8 mouse cellular contexts compared by ENCODE assay signal in genomic region chr9:78476531-78477020, GRCm38 (mm10). TPM values are rescaled to one million over a fixed set of nuclear protein-coding genes. Genes with fewer than 3 reads are reported as not detected.
A peak's percentile ranks its signal among the peaks of the same experiment; 100 is the strongest.
DNase-seq lines count a peak whose midpoint lies in the region; ATAC-seq and TF ChIP-seq lines count a peak whose summit lies in the region.

No protein-coding gene starts in this region.

- no peak for TF ChIP-seq CTCF in liver, adult 2 months (IDR thresholded peaks at IDR 0.05; ENCODE audit: low read depth, low read length)

- H3K79me2 ChIP-seq in liver, adult 2 months (ENCODE audit: control insufficient read depth, insufficient read depth, low read length), result peaks cover 6% of the 10 kb centered on the region; the same call in 1 of the 2 replicates

- no peak for ATAC-seq in kidney, embryonic 16.5 days (ENCODE audit: low FRiP score, low TSS enrichment)
- ATAC-seq in embryonic facial prominence, embryonic 14.5 days (ENCODE audit: low read depth), result no peak
- no peak for ATAC-seq in stomach, embryonic 15.5 days (ENCODE audit: insufficient read depth, low FRiP score, low read depth)

- H3K27me3 ChIP-seq in kidney, embryonic 16.5 days (ENCODE audit: insufficient read depth, low read length), result no peaks in the 10 kb centered on the region
- H3K27me3 ChIP-seq in embryonic facial prominence, embryonic 14.5 days (replicated peaks; ENCODE audit: control insufficient read depth, insufficient read depth, low read length), result no peaks in the 10 kb centered on the region
- H3K27me3 ChIP-seq in liver, adult 2 months (ENCODE audit: control insufficient read depth, insufficient read depth, low read length), result no peaks in the 10 kb centered on the region
- H3K27me3 ChIP-seq in stomach, embryonic 15.5 days (replicated peaks), result no peaks in the 10 kb centered on the region

- no peaks in the 10 kb centered on the region for H3K9me3 ChIP-seq in kidney, embryonic 16.5 days (ENCODE audit: low read length)
- no peaks in the 10 kb centered on the region for H3K9me3 ChIP-seq in embryonic facial prominence, embryonic 14.5 days (ENCODE audit: control insufficient read depth, low read length)
- H3K9me3 ChIP-seq in stomach, embryonic 15.5 days, result no peaks in the 10 kb centered on the region

- DNase-seq in kidney, adult 8-10 months, result no peak
- peak; percentile 43 for DNase-seq in embryonic facial prominence, embryonic 14.5 days (ENCODE audit: low spot score)
- DNase-seq in liver, adult 2 months (ENCODE audit: extremely low read depth, low read depth, low spot score), result peak; percentile 47
- DNase-seq in layer of hippocampus, adult 11-12 months (ENCODE audit: low spot score), result no peak
- DNase-seq in cerebellum, postnatal 14 days, result no peak
- no peak for DNase-seq in spleen, postnatal 14 days (ENCODE audit: low spot score in 2 of 2)

- no peak overlapping the region for H3K9ac ChIP-seq in kidney, embryonic 16.5 days (replicated peaks; ENCODE audit: low read length)
- no peak overlapping the region for H3K9ac ChIP-seq in embryonic facial prominence, embryonic 14.5 days (ENCODE audit: low read depth, low read length)
- H3K9ac ChIP-seq in liver, adult 2 months (ENCODE audit: low read depth, low read length), result no peak overlapping the region
- H3K9ac ChIP-seq in stomach, embryonic 15.5 days, result no peak overlapping the region

- TF ChIP-seq POLR2A in liver, adult 2 months (IDR thresholded peaks at IDR 0.05; ENCODE audit: extremely low read depth, insufficient read depth, low read length), result no peak

- H3K4me2 ChIP-seq in kidney, embryonic 16.5 days (replicated peaks; ENCODE audit: low read depth, low read length), result no peak overlapping the region
- H3K4me2 ChIP-seq in embryonic facial prominence, embryonic 14.5 days (ENCODE audit: low read depth, low read length), result no peak overlapping the region
- no peak overlapping the region for H3K4me2 ChIP-seq in stomach, embryonic 15.5 days

- WGBS in kidney, embryonic 16.5 days, result 30% methylated on average over 1 of the region's 1 CpGs
- WGBS in embryonic facial prominence, embryonic 14.5 days, result 26% methylated on average over 1 of the region's 1 CpGs
- WGBS in liver, adult 2 months, result 38% methylated on average over 1 of the region's 1 CpGs
- WGBS in stomach, embryonic 15.5 days, result 24% methylated on average over 1 of the region's 1 CpGs

- no peak overlapping the region for H3K4me3 ChIP-seq in kidney, embryonic 16.5 days (ENCODE audit: low read length)
- no peak overlapping the region for H3K4me3 ChIP-seq in embryonic facial prominence, embryonic 14.5 days (ENCODE audit: low read depth, low read length)
- no peak overlapping the region for H3K4me3 ChIP-seq in liver, adult 2 months (ENCODE audit: insufficient read depth, low read depth, low read length)
- H3K4me3 ChIP-seq in stomach, embryonic 15.5 days (replicated peaks), result no peak overlapping the region

- peaks cover 47% of the 10 kb centered on the region for H3K36me3 ChIP-seq in kidney, embryonic 16.5 days (ENCODE audit: insufficient read depth, low read length)
- peaks cover 76% of the 10 kb centered on the region for H3K36me3 ChIP-seq in embryonic facial prominence, embryonic 14.5 days (ENCODE audit: control insufficient read depth, insufficient read depth, low read length)
- peaks cover 39% of the 10 kb centered on the region for H3K36me3 ChIP-seq in liver, adult 2 months (ENCODE audit: control insufficient read depth, insufficient read depth, low read length)
- peaks cover 24% of the 10 kb centered on the region for H3K36me3 ChIP-seq in stomach, embryonic 15.5 days

- H3K27ac ChIP-seq in kidney, embryonic 16.5 days (ENCODE audit: low read length), result 0 out of 2 replicates have a peak overlapping the region, but pooled peaks have one; percentile 2
- no peak overlapping the region; the same call in 1 of the 2 replicates for H3K27ac ChIP-seq in embryonic facial prominence, embryonic 14.5 days (replicated peaks; ENCODE audit: low read depth, low read length)
- peak overlapping the region; percentile 45 for H3K27ac ChIP-seq in liver, adult 2 months (replicated peaks; ENCODE audit: insufficient read depth, low read depth, low read length)
- H3K27ac ChIP-seq in stomach, embryonic 15.5 days, result peak overlapping the region; percentile 14; the same call in 1 of the 2 replicates

- peaks cover 16% of the 10 kb centered on the region; the same call in 1 of the 2 replicates for H3K4me1 ChIP-seq in kidney, embryonic 16.5 days (ENCODE audit: insufficient read depth, low read length)
- no peaks in the 10 kb centered on the region for H3K4me1 ChIP-seq in embryonic facial prominence, embryonic 14.5 days (ENCODE audit: control insufficient read depth, insufficient read depth, low read length)
- peaks cover 5% of the 10 kb centered on the region for H3K4me1 ChIP-seq in liver, adult 2 months (ENCODE audit: control insufficient read depth, insufficient read depth, low read length)
- H3K4me1 ChIP-seq in stomach, embryonic 15.5 days, result no peaks in the 10 kb centered on the region; the same call in 1 of the 2 replicates

RNA-seq across cellular contexts. Expression of gene Eef1a1, which starts 12.4 kb away (rescaled TPM):
- polyA plus RNA-seq in kidney, embryonic 16.5 days (2015; fragmentation: Nextera tagmentation; extraction: Ambion mirVana), result 5,008 and 5,126 TPM in 2 replicates
- polyA plus RNA-seq in embryonic facial prominence, embryonic 14.5 days (2014; fragmentation: Nextera tagmentation; extraction: Ambion mirVana), result 5,674 and 6,022 TPM in 2 replicates
- total RNA-seq in liver, adult 2 months (2014; rRNA removed), result 7,986 and 8,406 TPM in 2 replicates
- polyA plus RNA-seq in liver, adult 2 months (2012; rRNA removed), result 2,468 and 2,707 TPM in 2 replicates
- 4,240 and 4,503 TPM in 2 replicates for polyA plus RNA-seq in stomach, embryonic 15.5 days (2015; fragmentation: Nextera tagmentation; extraction: Ambion mirVana)

RNA-seq across cellular contexts. Expression of gene Gm17324, which starts 28.0 kb away (rescaled TPM):
- polyA plus RNA-seq in kidney, embryonic 16.5 days (2015; fragmentation: Nextera tagmentation; extraction: Ambion mirVana), result 0.65 and 0.66 TPM in 2 replicates
- 0.71 TPM in 1 of 2 replicates, not detected in the other for polyA plus RNA-seq in embryonic facial prominence, embryonic 14.5 days (2014; fragmentation: Nextera tagmentation; extraction: Ambion mirVana)
- 0.18 and 0.20 TPM in 2 replicates for total RNA-seq in liver, adult 2 months (2014; rRNA removed)
- polyA plus RNA-seq in liver, adult 2 months (2012; rRNA removed), result 0.20 and 0.60 TPM in 2 replicates
- polyA plus RNA-seq in stomach, embryonic 15.5 days (2015; fragmentation: Nextera tagmentation; extraction: Ambion mirVana), result 1.2 and 1.3 TPM in 2 replicates

RNA-seq across cellular contexts. Expression of gene Mto1, which starts 28.6 kb away (rescaled TPM):
- 27.9 and 30.1 TPM in 2 replicates for polyA plus RNA-seq in kidney, embryonic 16.5 days (2015; fragmentation: Nextera tagmentation; extraction: Ambion mirVana)
- polyA plus RNA-seq in embryonic facial prominence, embryonic 14.5 days (2014; fragmentation: Nextera tagmentation; extraction: Ambion mirVana), result 21.4 and 22.1 TPM in 2 replicates
- total RNA-seq in liver, adult 2 months (2014; rRNA removed), result 18.7 and 18.9 TPM in 2 replicates
- polyA plus RNA-seq in liver, adult 2 months (2012; rRNA removed), result 16.9 and 17.3 TPM in 2 replicates
- polyA plus RNA-seq in stomach, embryonic 15.5 days (2015; fragmentation: Nextera tagmentation; extraction: Ambion mirVana), result 25.6 and 26.1 TPM in 2 replicates

RNA-seq across cellular contexts. Expression of gene Cgas, which starts 33.5 kb away (rescaled TPM):
- polyA plus RNA-seq in kidney, embryonic 16.5 days (2015; fragmentation: Nextera tagmentation; extraction: Ambion mirVana), result 2.1 and 2.8 TPM in 2 replicates
- polyA plus RNA-seq in embryonic facial prominence, embryonic 14.5 days (2014; fragmentation: Nextera tagmentation; extraction: Ambion mirVana), result 2.8 TPM in 2 replicates
- 0.18 and 0.34 TPM in 2 replicates for total RNA-seq in liver, adult 2 months (2014; rRNA removed)
- 0.07 and 0.12 TPM in 2 replicates for polyA plus RNA-seq in liver, adult 2 months (2012; rRNA removed)
- 2.5 and 2.8 TPM in 2 replicates for polyA plus RNA-seq in stomach, embryonic 15.5 days (2015; fragmentation: Nextera tagmentation; extraction: Ambion mirVana)

Comparison
In these comparisons a context has a peak if more than half of its experiments do, and no peak if none do; other contexts are left out.
1. DNase-seq: peak in embryonic facial prominence, embryonic 14.5 days (single experiment) and liver, adult 2 months (single experiment); none in kidney, adult 8-10 months (0 of 2), layer of hippocampus, adult 11-12 months (single experiment), cerebellum, postnatal 14 days (0 of 2) and spleen, postnatal 14 days (0 of 2).